Mouse (Mus musculus) spleen, adult 12 weeks (tissue): ENCODE measurements around the gene Bgn.
"Not testable (repeated sequence)": the region's sequence is repeated elsewhere in the genome, so short reads cannot be mapped to it uniquely, and the experiment has no call there.

Source experiments
- DNase-seq: peaks from one replicate; pipeline ENCODE4 v3.0.0; 2022; ENCODE audit warnings: low spot score

The Bgn gene

GRCm38 (mm10) chrX:73490186-73490585, 6.8 kb downstream of the Bgn start:
- no peak for DNase-seq

GRCm38 (mm10) chrX:73490804-73491203, 7.4 kb downstream of the Bgn start:
- no peak for DNase-seq

- not testable (repeated sequence) for DNase-seq
Measured at GRCm38 (mm10) chrX:73493567-73493966, 10.2 kb downstream of the Bgn start.

- no peak for DNase-seq
Measured at GRCm38 (mm10) chrX:73496746-73497145, 13.3 kb downstream of the Bgn start.

- DNase-seq: no peak
Measured at GRCm38 (mm10) chrX:73505130-73505735, 21.8 kb downstream of the Bgn start.

- no peak for DNase-seq
Measured at GRCm38 (mm10) chrX:73506577-73506976, 23.2 kb downstream of the Bgn start.

- no peak for DNase-seq
Measured at GRCm38 (mm10) chrX:73509209-73509608, 25.8 kb downstream of the Bgn start.

GRCm38 (mm10) chrX:73512904-73513303, 29.5 kb downstream of the Bgn start:
- DNase-seq: no peak

GRCm38 (mm10) chrX:73516556-73516955, 33.2 kb downstream of the Bgn start:
- no peak for DNase-seq

GRCm38 (mm10) chrX:73517060-73517600, 33.7 kb downstream of the Bgn start:
- no peak for DNase-seq

GRCm38 (mm10) chrX:73520692-73521091, 37.3 kb downstream of the Bgn start:
- DNase-seq: no peak

- no peak for DNase-seq
Measured at GRCm38 (mm10) chrX:73524318-73525222, 41.2 kb downstream of the Bgn start.

- no peak for DNase-seq
Measured at GRCm38 (mm10) chrX:73525223-73526140, 42.1 kb downstream of the Bgn start.

- no peak for DNase-seq
Measured at GRCm38 (mm10) chrX:73526410-73526887, 43.0 kb downstream of the Bgn start.

- no peak for DNase-seq
Measured at GRCm38 (mm10) chrX:73537875-73538274, 54.5 kb downstream of the Bgn start.

- no peak for DNase-seq
Measured at GRCm38 (mm10) chrX:73543340-73543739, 59.9 kb downstream of the Bgn start.
